Mouse (Mus musculus): ENCODE measurements at regions not wholly inside any gene's neighbourhood (a gene's known extent, or its start where the extent isn't known, plus 50 kb on each side); places are given as distances from the start of the nearest gene placed in this dataset.

GRCm38 (mm10) chr6:143706451-143706850 is 539.4 kb downstream of the Etnk1 start:
- TF ChIP-seq POLR2A (IDR thresholded peaks at IDR 0.05; ENCODE audit: borderline replicate concordance, extremely low read depth, low read depth, low read length): no peak
- TF ChIP-seq CTCF (IDR thresholded peaks at IDR 0.05; ENCODE audit: insufficient read depth, low read length): no peak

Measured in lung, adult 2 months (tissue).